Mouse (Mus musculus) left cerebral cortex, adult 2 months (tissue): ENCODE measurements around the gene Klrb1f. TPM values are rescaled to one million over a fixed set of nuclear protein-coding genes. Genes with fewer than 3 reads are reported as not detected.
"Not testable (repeated sequence)": the region's sequence is repeated elsewhere in the genome, so short reads cannot be mapped to it uniquely, and the experiment has no call there.

Source experiments
- DNase-seq, 2 experiments: peaks; one replicate each; pipeline ENCODE4 v3.0.0; 2021 to 2022; ENCODE audit warnings: low spot score in 2 of 2, mixed read lengths in 1 of 2; ENCODE audit errors: extremely low spot score in 1 of 2
- H3K27ac ChIP-seq: fragments of 200-600 bp; 2 replicates; pipeline ENCODE4 v1.8.1; 2022
- H3K4me3 ChIP-seq: fragments of 200-600 bp; 2 replicates; pipeline ENCODE4 v1.8.1; 2022
- CTCF ChIP-seq: fragments of 200-600 bp; IDR thresholded peaks from 2 replicates; pipeline ENCODE4 v1.8.1; 2022; ENCODE audit warnings: antibody characterized with exemption, mild to moderate bottlenecking, moderate library complexity
- intact Hi-C: fragments of 180-260 bp; cut with DNase I; formaldehyde crosslinking; loops from one replicate; pipeline ENCODE4 v1.15.1; 2025
- long read RNA-seq, 2 experiments: library from polyadenylated mRNA; stranded (forward); transcript quantifications; one replicate each; pipeline ENCODE4 v2.0.0; 2021; ENCODE audit warnings: borderline mapping rate in 2 of 2
- total RNA-seq, 2 experiments: library from RNA; stranded (reverse); gene quantifications; 2 replicates each; pipeline ENCODE4 v1.2.3; 2021

Klrb1f gene
- not detected for total RNA-seq
- long read RNA-seq, experiment 1: 0 reads
- long read RNA-seq, experiment 2: 0 reads

GRCm38 (mm10) chr6:129045601-129046000 lies at the start of gene Klrb1f:
Gene Klrb1f, plus strand, starts transcription at chr6:129045901.
- H3K4me3 ChIP-seq: no peak within 1 kb of the TSS
- no peak for DNase-seq
- TF ChIP-seq CTCF: no peak
- intact Hi-C loops: no loop called here
- no peak within 1 kb of the TSS for H3K27ac ChIP-seq

GRCm38 (mm10) chr6:128996054-128996767 lies 49.5 kb upstream of the Klrb1f start:
- TF ChIP-seq CTCF: no peak
- intact Hi-C loops: no loop called here
- no peak for DNase-seq
- H3K4me3 ChIP-seq: no peak overlapping the region
- no peak overlapping the region for H3K27ac ChIP-seq

GRCm38 (mm10) chr6:128996768-128997442 lies 48.8 kb upstream of the Klrb1f start:
- Histone ChIP-seq H3K27ac (no peak overlapping the region), H3K4me3 (no peak overlapping the region)
- intact Hi-C loops: no loop called here
- no peak for TF ChIP-seq CTCF
- DNase-seq: no peak

GRCm38 (mm10) chr6:129001392-129001791 lies 44.3 kb upstream of the Klrb1f start:
- DNase-seq: no peak
- intact Hi-C loops: no loop called here

GRCm38 (mm10) chr6:129008552-129008951 lies 37.1 kb upstream of the Klrb1f start:
- H3K4me3 ChIP-seq: no peak overlapping the region
- no peak for DNase-seq
- no peak overlapping the region for H3K27ac ChIP-seq
- no peak for TF ChIP-seq CTCF
- intact Hi-C loops: no loop called here

More at GRCm38 (mm10) chr6:129001392-129001791, 44.3 kb upstream of the Klrb1f start:
- H3K27ac ChIP-seq: no peak overlapping the region
- H3K4me3 ChIP-seq: no peak overlapping the region
- TF ChIP-seq CTCF: no peak

GRCm38 (mm10) chr6:129009846-129010504 lies 35.7 kb upstream of the Klrb1f start:
- DNase-seq, H3K4me3 ChIP-seq, intact Hi-C loops, H3K27ac ChIP-seq: not testable (repeated sequence)

GRCm38 (mm10) chr6:129010505-129010873 lies 35.2 kb upstream of the Klrb1f start:
- Histone ChIP-seq H3K27ac (no peak overlapping the region), H3K4me3 (no peak overlapping the region)
- no peak for DNase-seq
- intact Hi-C loops: no loop called here
- TF ChIP-seq CTCF: no peak

GRCm38 (mm10) chr6:129012012-129012411 lies 33.7 kb upstream of the Klrb1f start:
- H3K27ac ChIP-seq, H3K4me3 ChIP-seq, intact Hi-C loops, DNase-seq: not testable (repeated sequence)

- no peak for DNase-seq
- Histone ChIP-seq H3K4me3 (no peak overlapping the region), H3K27ac (no peak overlapping the region)
- no peak for TF ChIP-seq CTCF
- intact Hi-C loops: no loop called here
Observed at GRCm38 (mm10) chr6:129012966-129013365, 32.7 kb upstream of the Klrb1f start.

GRCm38 (mm10) chr6:129013762-129014276 lies 31.9 kb upstream of the Klrb1f start:
- no peak for DNase-seq

GRCm38 (mm10) chr6:129014399-129014798 lies 31.3 kb upstream of the Klrb1f start:
- no peak overlapping the region for H3K4me3 ChIP-seq
- H3K27ac ChIP-seq: no peak overlapping the region
- DNase-seq: no peak
- TF ChIP-seq CTCF: no peak
- intact Hi-C loops: no loop called here

More at GRCm38 (mm10) chr6:129013762-129014276, 31.9 kb upstream of the Klrb1f start:
- no peak overlapping the region for H3K27ac ChIP-seq
- TF ChIP-seq CTCF: no peak
- H3K4me3 ChIP-seq: no peak overlapping the region
- intact Hi-C loops: no loop called here
